Comparison of ENCODE assay signal across 27 mouse cellular contexts in genomic region chr15:86446064-86446463, GRCm38 (mm10).
DNase-seq lines count a peak whose midpoint lies in the region; ATAC-seq and TF ChIP-seq lines count a peak whose summit lies in the region.
"Had no signal": no experiment of that assay in that cellular context is flagged by ENCODE, and none has a peak within 500 bp of the region (broad histone marks: within the 10 kb centered on the region; RNA-seq: fewer than 3 reads in every experiment).

No protein-coding gene starts in this region.

- H3K4me3 ChIP-seq in intestine, postnatal 0 days (ENCODE audit: low read depth, low read length): no peak overlapping the region
- H3K4me3 ChIP-seq in intestine, embryonic 15.5 days (replicated peaks): no peak overlapping the region
- H3K4me3 ChIP-seq in bone marrow macrophage, adult 2 months (ENCODE audit: insufficient read depth, low read length): no peak overlapping the region
- H3K4me3 ChIP-seq: embryonic facial prominence, embryonic 10.5 days; embryonic facial prominence, embryonic 13.5 days; erythroblast, embryonic 14.5 days; forebrain, embryonic 12.5 days; forebrain, embryonic 15.5 days had no signal

- no peak for TF ChIP-seq POLR2A in bone marrow macrophage, adult 2 months (IDR thresholded peaks at IDR 0.05; ENCODE audit: borderline replicate concordance, low read depth, low read length)

- TF ChIP-seq CTCF in intestine, postnatal 0 days (IDR thresholded peaks at IDR 0.05; ENCODE audit: low read depth): no peak
- no peak for TF ChIP-seq CTCF in bone marrow macrophage, adult 2 months (IDR thresholded peaks at IDR 0.05; ENCODE audit: low read depth, low read length)

- intact Hi-C loops in gastrocnemius, postnatal 36 days (cut with DNase I): no loop called here

- no peaks in the 10 kb centered on the region for H3K4me1 ChIP-seq in intestine, postnatal 0 days (replicated peaks; ENCODE audit: control insufficient read depth, insufficient read depth, low read length)
- no peaks in the 10 kb centered on the region for H3K4me1 ChIP-seq in intestine, embryonic 15.5 days (replicated peaks)
- H3K4me1 ChIP-seq in bone marrow macrophage, adult 2 months (ENCODE audit: control insufficient read depth, insufficient read depth, low read length): peaks cover 13% of the 10 kb centered on the region
- H3K4me1 ChIP-seq: embryonic facial prominence, embryonic 13.5 days; forebrain, embryonic 12.5 days; forebrain, embryonic 15.5 days had no signal

- DNase-seq in cerebellum, postnatal 36 days: no peak
- no peak for DNase-seq in gastrocnemius, postnatal 36 days
- DNase-seq: adrenal gland, adult 8-10 months; adrenal gland, postnatal 25 days; B cell, adult 2 months; cerebellum, adult 18-20 months; cerebellum, adult 9-10 months; cerebellum, postnatal 14 days; embryo, embryonic 11 days; gastrocnemius, postnatal 25 days; heart, adult 11 months; heart, postnatal 36 days; kidney, adult 11 months had no signal

- no peaks in the 10 kb centered on the region for H3K27me3 ChIP-seq in intestine, postnatal 0 days (replicated peaks; ENCODE audit: control insufficient read depth, insufficient read depth, low read length)
- no peaks in the 10 kb centered on the region for H3K27me3 ChIP-seq in intestine, embryonic 15.5 days (replicated peaks)
- H3K27me3 ChIP-seq: embryonic facial prominence, embryonic 13.5 days; forebrain, embryonic 12.5 days; forebrain, embryonic 15.5 days had no signal

- no peaks in the 10 kb centered on the region for H3K9me3 ChIP-seq in intestine, postnatal 0 days (ENCODE audit: control insufficient read depth)
- no peaks in the 10 kb centered on the region for H3K9me3 ChIP-seq in intestine, embryonic 15.5 days
- H3K9me3 ChIP-seq: embryonic facial prominence, embryonic 10.5 days; embryonic facial prominence, embryonic 13.5 days; forebrain, embryonic 12.5 days; forebrain, embryonic 15.5 days had no signal

- H3K36me3 ChIP-seq in intestine, postnatal 0 days (ENCODE audit: control insufficient read depth, insufficient read depth): peaks cover 7% of the 10 kb centered on the region; the same call in 1 of the 2 replicates
- no peaks in the 10 kb centered on the region for H3K36me3 ChIP-seq in intestine, embryonic 15.5 days
- H3K36me3 ChIP-seq: embryonic facial prominence, embryonic 13.5 days; forebrain, embryonic 12.5 days; forebrain, embryonic 15.5 days had no signal

- H3K4me2 ChIP-seq in intestine, postnatal 0 days (replicated peaks; ENCODE audit: low read depth): no peak overlapping the region
- no peak overlapping the region for H3K4me2 ChIP-seq in intestine, embryonic 15.5 days (replicated peaks)
- H3K4me2 ChIP-seq: embryonic facial prominence, embryonic 13.5 days; forebrain, embryonic 12.5 days; forebrain, embryonic 15.5 days; heart, embryonic 11.5 days; hindbrain, embryonic 14.5 days had no signal

- no peak overlapping the region for H3K27ac ChIP-seq in intestine, postnatal 0 days (ENCODE audit: low read depth, low read length)
- H3K27ac ChIP-seq in intestine, embryonic 15.5 days: no peak overlapping the region
- H3K27ac ChIP-seq in bone marrow macrophage, adult 2 months (ENCODE audit: insufficient read depth, low read depth, low read length): 0 out of 2 replicates have a peak overlapping the region, but pooled peaks have one; percentile 17
- H3K27ac ChIP-seq: embryonic facial prominence, embryonic 10.5 days; embryonic facial prominence, embryonic 13.5 days; forebrain, embryonic 12.5 days; forebrain, embryonic 15.5 days; hindbrain, embryonic 14.5 days; hindbrain, postnatal 0 days had no signal

- ATAC-seq in intestine, postnatal 0 days: peak; percentile 66
- no peak for ATAC-seq in intestine, embryonic 15.5 days
- ATAC-seq in hematopoietic stem cell, adult 5-6 weeks (replicated peaks in 1 of 2; ENCODE audit: insufficient read depth in 1 of 2, low FRiP score in 2 of 2, low TSS enrichment in 1 of 2, low read depth in 1 of 2, poor library complexity in 2 of 2, severe bottlenecking in 2 of 2): peak; percentile 33 to 46; a peak in 1 of 4 replicates
- ATAC-seq: activated CD4-positive, CD25-positive, alpha-beta regulatory T cell, adult 4 months; forebrain, embryonic 15.5 days; hindbrain, postnatal 0 days; inflammation-experienced regulatory T-cells, adult 6 months had no signal

- no peak overlapping the region for H3K9ac ChIP-seq in intestine, postnatal 0 days (ENCODE audit: low read depth, low read length)
- H3K9ac ChIP-seq in intestine, embryonic 15.5 days: no peak overlapping the region
- H3K9ac ChIP-seq: embryonic facial prominence, embryonic 13.5 days; forebrain, embryonic 12.5 days; forebrain, embryonic 15.5 days; hindbrain, embryonic 14.5 days had no signal
